Mouse (Mus musculus): ENCODE data around the gene Cnn1. TPM values are rescaled to one million over a fixed set of nuclear protein-coding genes. Genes with fewer than 3 reads are reported as not detected.

The Cnn1 gene
- total and polyA plus RNA-seq, 3 experiments = not detected

- in situ Hi-C loops (cut with MboI; ENCODE audit: low pct_ligation_motif_present, low pct_unique_long_range_greater_than_20kb, low sequenced_read_pairs) = loop anchor here (5.0 kb wide), 1 partner anchor 46 kb away; the partner anchor contains the start of genes Gm49318 and Zfp653
- Histone ChIP-seq H3K4me2 (ENCODE audit: insufficient read depth, low read depth, poor library complexity, severe bottlenecking) (peak overlapping the region; percentile 95), H3K79me2 (replicated peaks; ENCODE audit: control insufficient read depth, extremely low read depth, insufficient read depth, poor library complexity, severe bottlenecking) (peaks cover 16% of the 10 kb centered on the region), H3K9me3 (replicated peaks; ENCODE audit: low read length) (peaks cover 3% of the 10 kb centered on the region), H3K27me3 (replicated peaks) (no peaks in the 10 kb centered on the region), H3K4me1 (ENCODE audit: control insufficient read depth in 1 of 2, insufficient read depth in 2 of 2) (peaks cover 14 to 51% of the 10 kb centered on the region in 2 experiments), H3K36me3 (replicated peaks in 1 of 2; ENCODE audit: control insufficient read depth in 1 of 2, insufficient read depth in 1 of 2, low read length in 1 of 2) (peaks cover 12 to 21% of the 10 kb centered on the region in 2 experiments), H3K4me3 (replicated peaks in 1 of 3; ENCODE audit: low read depth in 2 of 3, low read length in 2 of 3, poor library complexity in 1 of 3) (peak overlapping the region; percentile 65 to 89 (median 85)), H3K9ac (ENCODE audit: insufficient read depth, low read depth) (peak overlapping the region; percentile 70; the same call in 1 of the 2 replicates), H3K27ac (ENCODE audit: insufficient read depth, low read depth) (no peak overlapping the region)
- TF ChIP-seq ELF1 (IDR thresholded peaks at IDR 0.05; ENCODE audit: low read depth, low read length) (no peak), ZC3H11A (IDR thresholded peaks at IDR 0.05; ENCODE audit: low read depth, low read length) (no peak), MAFK (IDR thresholded peaks at IDR 0.05; ENCODE audit: insufficient replicate concordance, low read length) (0 out of 2 replicates have a peak, but pooled peaks have one; percentile 5), KAT2A (IDR thresholded peaks at IDR 0.05; ENCODE audit: insufficient replicate concordance, low read length) (no peak), HCFC1 (IDR thresholded peaks at IDR 0.05; ENCODE audit: low read depth, low read length) (no peak), JUN (IDR thresholded peaks at IDR 0.05; ENCODE audit: insufficient read depth, low read depth, low read length) (no peak), MAX (IDR thresholded peaks at IDR 0.05; ENCODE audit: low read length) (peak; percentile 83), NRF1 (IDR thresholded peaks at IDR 0.05; ENCODE audit: low read depth, low read length) (peak; percentile 41; the same call in 1 of the 2 replicates), EP300 (IDR thresholded peaks at IDR 0.05; ENCODE audit: low read length) (no peak), USF2 (conservative IDR thresholded peaks at IDR 0.05; ENCODE audit: low read depth, low read length) (no peak), GABPA (IDR thresholded peaks at IDR 0.05; ENCODE audit: insufficient replicate concordance, low read depth, low read length) (no peak), TBP (conservative IDR thresholded peaks at IDR 0.05; ENCODE audit: low read depth, low read length) (no peak), CHD1 (IDR thresholded peaks at IDR 0.05; ENCODE audit: low read depth, low read length) (no peak), E2F4 (IDR thresholded peaks at IDR 0.05; ENCODE audit: insufficient replicate concordance, low read depth, low read length) (no peak), BHLHE40 (IDR thresholded peaks at IDR 0.05; ENCODE audit: low read depth, low read length) (peak; percentile 54; the same call in 1 of the 2 replicates), UBTF (IDR thresholded peaks at IDR 0.05; ENCODE audit: low read depth, low read length) (no peak), CTCF (conservative IDR thresholded peaks at IDR 0.05 in 1 of 2, IDR thresholded peaks at IDR 0.05 in 1 of 2; ENCODE audit: low read depth in 2 of 2, low read length in 2 of 2) (peak; percentile 41 to 90), RCOR1 (conservative IDR thresholded peaks at IDR 0.05; ENCODE audit: low read depth, low read length) (no peak), ZNF384 (IDR thresholded peaks at IDR 0.05; ENCODE audit: low read depth, low read length) (peak; percentile 24; the same call in 1 of the 2 replicates), TCF12 (IDR thresholded peaks at IDR 0.05; ENCODE audit: low read depth, low read length) (peak; percentile 23; the same call in 1 of the 2 replicates), MXI1 (IDR thresholded peaks at IDR 0.05; ENCODE audit: low read depth, low read length) (peak; percentile 84; the same call in 1 of the 2 replicates), NELFE (IDR thresholded peaks at IDR 0.05; ENCODE audit: low read depth, low read length) (peak; percentile 47; the same call in 1 of the 2 replicates), POLR2A (IDR thresholded peaks at IDR 0.05; ENCODE audit: low read depth, low read length) (no peak), MEF2A (IDR thresholded peaks at IDR 0.05; ENCODE audit: borderline replicate concordance, low read depth, low read length) (no peak), MAZ (IDR thresholded peaks at IDR 0.05; ENCODE audit: low read depth, low read length) (no peak), JUND (conservative IDR thresholded peaks at IDR 0.05; ENCODE audit: low read depth, low read length) (0 out of 2 replicates have a peak, but pooled peaks have one; percentile 20), MYC (IDR thresholded peaks at IDR 0.05; ENCODE audit: low read depth, low read length) (peak; percentile 92), ZMIZ1 (IDR thresholded peaks at IDR 0.05; ENCODE audit: low read depth, low read length) (no peak), SMC3 (IDR thresholded peaks at IDR 0.05; ENCODE audit: low read depth, low read length) (peak; percentile 73), RAD21 (IDR thresholded peaks at IDR 0.05; ENCODE audit: low read depth, low read length) (peak; percentile 82), CHD2 (IDR thresholded peaks at IDR 0.05; ENCODE audit: low read length) (no peak), IRF4 (IDR thresholded peaks at IDR 0.05; ENCODE audit: low read depth, low read length) (no peak), USF1 (IDR thresholded peaks at IDR 0.05; ENCODE audit: low read depth, low read length) (no peak), PAX5 (IDR thresholded peaks at IDR 0.05; ENCODE audit: low read length) (no peak), ETS1 (conservative IDR thresholded peaks at IDR 0.05; ENCODE audit: low read depth, low read length) (no peak), SIN3A (IDR thresholded peaks at IDR 0.05; ENCODE audit: low read length) (peak; percentile 80), POLR2AphosphoS2 (IDR thresholded peaks at IDR 0.05; ENCODE audit: low read depth, low read length) (no peak), ZKSCAN1 (IDR thresholded peaks at IDR 0.05; ENCODE audit: borderline replicate concordance, low read depth, low read length) (no peak)
- dilution Hi-C loops (cut with MboI; ENCODE audit: extremely low pct_ligation_motif_present, extremely low pct_unique_long_range_greater_than_20kb, low sequenced_read_pairs) = no loop called here
- DNase-seq (ENCODE audit: extremely low read depth) = peak; percentile 91
Observed at GRCm38 (mm10) chr9:22117754-22118456, 18.9 kb downstream of the Cnn1 start.

Data from CH12.LX (cell line).